8 mouse cellular contexts compared by ENCODE assay signal in the genomic region with DNA sequence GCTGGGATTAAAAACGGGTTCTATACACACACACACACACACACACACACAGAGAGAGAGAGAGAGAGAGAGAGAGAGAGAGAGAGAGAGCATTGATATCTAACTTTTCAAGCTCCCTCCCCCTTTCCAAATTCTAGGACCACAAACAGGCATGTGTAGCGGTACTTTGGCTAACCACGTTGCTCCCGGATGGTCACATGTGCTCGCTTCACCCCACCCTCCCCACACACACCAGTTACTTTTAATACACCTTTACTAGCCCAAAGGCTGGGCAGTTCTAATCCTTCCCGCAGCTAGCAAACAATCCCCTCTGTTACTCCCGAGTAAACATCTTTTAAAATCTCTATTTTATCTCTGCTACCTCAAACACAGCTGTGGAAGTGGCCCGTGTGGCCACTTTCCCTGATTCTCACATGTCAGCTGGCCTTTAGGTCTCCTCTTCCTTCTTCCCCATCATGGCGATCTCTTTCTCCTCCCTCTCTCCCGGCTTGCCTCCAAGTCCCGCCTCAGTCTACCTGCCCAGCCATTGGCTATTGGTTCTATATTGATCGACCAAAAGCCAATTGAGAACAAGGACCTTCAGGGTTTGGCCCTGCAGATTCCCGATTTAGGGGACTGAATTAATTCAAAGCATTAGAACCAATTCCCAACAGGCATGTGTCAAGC.
"Had no signal": no experiment of that assay in that cellular context is flagged by ENCODE, and none has a peak within 500 bp of the region (broad histone marks: within the 10 kb centered on the region; RNA-seq: fewer than 3 reads in every experiment).

No protein-coding gene starts in this region.

- DNase-seq: layer of hippocampus, adult 9-11 months; lung, postnatal 4 days; midbrain, embryonic 14.5 days had no signal

- H3K36me3 ChIP-seq: limb, embryonic 12.5 days; liver, embryonic 15.5 days; midbrain, embryonic 10.5 days; neural tube, embryonic 15.5 days had no signal

- H3K9me3 ChIP-seq: limb, embryonic 12.5 days; liver, embryonic 15.5 days; midbrain, embryonic 10.5 days; neural tube, embryonic 15.5 days had no signal

- H3K4me3 ChIP-seq: limb, embryonic 12.5 days; liver, embryonic 15.5 days; midbrain, embryonic 10.5 days; myocyte; neural tube, embryonic 15.5 days had no signal

- H3K27me3 ChIP-seq: limb, embryonic 12.5 days; liver, embryonic 15.5 days; neural tube, embryonic 15.5 days had no signal

- H3K4me1 ChIP-seq: liver, embryonic 15.5 days; midbrain, embryonic 10.5 days; neural tube, embryonic 15.5 days had no signal
